Mouse (Mus musculus) induced T-regulatory cell, adult 2 months (primary cell): Measurements from ENCODE around the gene Plpp1.

Experiments used
- DNase-seq: peaks from one replicate; pipeline ENCODE4 v3.0.0-alpha.2; 2012; ENCODE audit warnings: low read depth

The Plpp1 gene

GRCm38 (mm10) chr13:112773991-112774675, 26.5 kb upstream of the Plpp1 start:
- no peak for DNase-seq

GRCm38 (mm10) chr13:112775856-112776255, 24.7 kb upstream of the Plpp1 start:
- DNase-seq: no peak

- no peak for DNase-seq
Observed at GRCm38 (mm10) chr13:112778407-112778806, 22.2 kb upstream of the Plpp1 start.

DNA sequence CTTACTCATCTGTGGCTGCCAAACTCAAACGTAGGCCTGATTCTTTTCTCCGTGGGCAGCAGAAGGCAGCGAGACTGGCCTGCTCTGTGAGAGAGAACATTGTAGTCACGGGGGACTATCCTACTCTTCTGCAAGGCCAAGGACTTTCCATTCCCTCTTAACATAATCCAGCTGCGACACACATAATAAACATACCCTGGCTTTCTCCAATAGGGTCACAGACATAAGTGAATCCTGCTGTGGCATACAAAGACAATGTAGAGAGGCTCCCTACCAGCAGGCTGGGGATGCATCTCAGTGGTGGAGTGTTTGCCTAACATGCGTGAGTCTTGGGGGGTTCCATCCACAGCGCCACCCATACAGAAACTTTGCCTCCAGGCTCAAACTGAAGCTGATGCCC, 15.3 kb upstream of the Plpp1 start:
- peak; percentile 18 for DNase-seq

GRCm38 (mm10) chr13:112786142-112786541, 14.4 kb upstream of the Plpp1 start:
- DNase-seq: no peak

DNA sequence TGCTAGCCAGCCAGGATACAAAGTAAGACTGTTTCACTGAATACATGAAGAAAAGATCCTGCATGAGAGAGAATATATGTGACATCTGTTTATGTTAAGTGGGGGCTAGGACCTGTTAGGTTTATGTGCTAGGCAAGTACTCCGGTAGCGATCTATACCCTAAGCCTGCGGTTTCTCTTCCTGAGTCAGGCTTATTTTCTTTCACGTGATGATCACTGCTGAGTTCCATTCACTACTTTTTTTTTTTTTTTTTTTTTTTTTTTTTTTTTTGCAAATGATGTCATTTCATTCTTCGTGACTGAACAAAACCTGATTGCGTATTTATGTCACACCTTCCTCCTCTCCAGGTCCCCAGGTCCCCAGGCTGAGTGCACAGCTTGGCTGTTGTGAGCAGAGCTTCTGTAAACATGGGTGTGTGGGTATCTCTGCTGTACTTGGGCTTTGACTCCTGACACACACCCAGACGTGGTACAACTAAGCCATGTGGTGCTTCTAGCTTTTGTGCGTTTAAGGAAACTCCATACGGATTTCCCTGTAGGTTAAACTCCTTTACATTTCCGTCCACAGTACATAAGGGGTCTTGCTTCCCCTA, 13.6 kb upstream of the Plpp1 start:
- DNase-seq: no peak

GRCm38 (mm10) chr13:112790774-112791173, 9.8 kb upstream of the Plpp1 start:
- no peak for DNase-seq

- peak; percentile 67 for DNase-seq
Observed at GRCm38 (mm10) chr13:112791906-112792305, 8.7 kb upstream of the Plpp1 start.

DNA sequence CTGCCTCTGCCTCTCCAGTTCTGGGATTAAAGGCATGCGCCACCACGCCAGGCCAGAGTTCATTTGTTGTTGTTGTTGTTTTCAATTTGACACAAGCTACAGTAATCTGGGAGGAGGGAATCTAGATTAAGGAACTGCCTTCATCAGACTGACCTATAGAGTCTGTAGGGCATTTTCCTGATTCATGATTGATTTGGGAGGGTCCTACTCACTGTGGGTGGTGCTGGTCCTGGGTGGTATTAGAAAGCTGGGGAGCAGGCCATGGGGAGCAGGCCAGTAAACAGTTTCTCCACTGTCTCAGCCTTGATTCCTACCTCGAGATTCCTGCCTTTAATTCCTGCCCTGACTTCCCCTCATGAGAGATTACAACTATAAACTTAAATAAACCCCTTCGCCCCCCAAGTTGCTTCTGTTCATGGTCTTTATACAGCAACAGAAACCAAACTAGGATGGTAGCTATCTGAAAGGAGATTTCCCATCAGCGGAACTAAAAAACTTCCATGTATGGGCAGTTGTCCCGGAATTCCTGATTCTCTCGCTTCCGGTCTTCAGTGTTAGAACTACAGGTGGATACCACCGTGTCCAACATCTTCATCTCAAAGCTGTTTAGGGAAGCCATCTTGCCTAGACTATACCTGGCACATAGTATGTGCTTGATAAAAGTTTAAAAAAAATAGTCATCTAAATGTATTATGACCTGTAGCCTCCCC, 2.2 kb upstream of the Plpp1 start:
- DNase-seq: no peak

- no peak for DNase-seq
Observed at GRCm38 (mm10) chr13:112798953-112799305, 1.7 kb upstream of the Plpp1 start.

GRCm38 (mm10) chr13:112799721-112800241, 811 bp upstream of the Plpp1 start:
- DNase-seq: peak; percentile 54

DNA sequence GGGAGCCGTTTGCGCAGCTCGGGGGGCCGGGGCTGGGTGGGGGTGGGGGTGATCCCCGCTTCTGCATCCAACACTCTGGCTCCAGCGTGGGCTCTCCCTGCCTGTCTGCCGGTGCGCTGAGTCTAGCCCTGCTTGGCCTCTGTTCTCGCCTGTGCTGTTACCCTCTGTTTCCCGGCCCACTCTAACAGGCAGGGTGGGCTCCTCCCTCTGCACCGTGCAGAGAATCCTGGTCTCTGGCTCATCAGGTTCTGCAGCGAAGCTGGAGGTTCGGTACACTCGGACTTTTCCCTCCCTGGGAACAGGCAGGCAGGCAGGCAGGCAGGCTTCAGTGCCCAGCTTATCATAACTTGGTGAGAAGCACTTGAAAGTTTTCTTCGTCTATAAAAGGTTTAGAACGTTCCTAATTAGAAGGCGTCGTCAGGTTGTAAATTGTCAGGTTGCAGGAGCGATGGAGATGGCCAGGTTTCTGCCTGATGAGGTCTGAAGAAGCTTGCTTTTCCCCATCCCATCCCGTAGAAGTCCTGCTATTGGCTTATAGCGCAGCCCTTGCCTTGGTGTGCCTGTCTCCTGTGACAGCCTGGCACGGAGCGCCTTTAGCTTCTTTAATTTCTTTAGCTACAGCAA, 901 bp downstream of the Plpp1 start:
- DNase-seq: peak; percentile 42

GRCm38 (mm10) chr13:112803106-112803505, 2.5 kb downstream of the Plpp1 start:
- no peak for DNase-seq

DNA sequence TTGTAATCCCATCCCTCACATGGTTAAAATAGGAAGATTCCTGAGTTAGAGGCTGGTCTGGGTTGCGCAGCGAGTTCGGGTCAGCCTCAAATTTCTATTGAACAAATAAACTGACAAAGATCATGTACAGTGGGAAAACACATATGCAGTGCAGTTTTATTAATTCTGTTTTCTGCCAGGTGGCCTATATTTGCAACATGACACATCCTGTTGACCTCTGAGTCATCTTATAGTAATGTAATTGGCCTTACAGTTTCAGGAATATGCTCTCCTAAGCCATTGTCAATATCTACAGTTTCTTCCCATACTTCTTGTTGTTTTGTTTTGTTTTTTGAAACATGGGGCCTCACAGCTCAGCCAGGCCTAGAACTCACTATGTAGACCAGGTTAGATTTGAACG, 3.1 kb downstream of the Plpp1 start:
- DNase-seq: no peak

- no peak for DNase-seq
Observed at GRCm38 (mm10) chr13:112805529-112805928, 4.9 kb downstream of the Plpp1 start.

DNA sequence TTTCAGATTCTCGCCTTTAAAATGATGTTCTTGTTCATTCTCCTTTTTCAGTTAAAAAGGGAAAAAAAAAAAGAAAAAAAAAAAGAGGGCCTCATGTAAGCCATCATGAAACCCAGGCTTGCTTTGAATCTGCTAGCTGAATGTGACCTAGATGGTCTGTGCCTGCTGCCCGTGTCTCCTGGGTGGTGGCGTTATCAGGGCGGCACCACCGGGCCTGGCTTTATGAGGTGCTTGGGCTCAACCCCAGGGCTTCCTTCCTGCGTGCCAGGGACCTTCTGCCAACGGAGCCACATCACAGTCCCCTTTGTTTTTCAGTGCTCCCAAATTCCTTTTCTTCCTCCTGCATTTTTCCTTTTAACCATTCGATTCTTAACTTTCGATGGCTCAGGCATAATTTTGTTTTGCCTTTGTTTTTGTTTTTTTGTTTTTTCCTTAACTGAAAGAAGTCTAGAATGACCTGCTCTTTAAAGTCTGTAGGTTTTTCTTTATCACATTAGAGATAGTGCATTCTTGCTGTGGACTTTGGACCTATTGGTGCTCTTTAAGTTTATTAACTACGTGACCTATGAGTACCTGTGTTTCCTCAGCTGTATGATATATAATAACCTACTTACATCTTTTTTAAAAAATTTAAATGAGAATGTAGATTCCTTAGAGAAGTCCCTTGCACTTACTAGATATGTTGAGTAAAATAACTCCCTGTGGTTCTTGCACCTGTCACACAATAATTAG, 7.5 kb downstream of the Plpp1 start:
- DNase-seq: no peak

DNA sequence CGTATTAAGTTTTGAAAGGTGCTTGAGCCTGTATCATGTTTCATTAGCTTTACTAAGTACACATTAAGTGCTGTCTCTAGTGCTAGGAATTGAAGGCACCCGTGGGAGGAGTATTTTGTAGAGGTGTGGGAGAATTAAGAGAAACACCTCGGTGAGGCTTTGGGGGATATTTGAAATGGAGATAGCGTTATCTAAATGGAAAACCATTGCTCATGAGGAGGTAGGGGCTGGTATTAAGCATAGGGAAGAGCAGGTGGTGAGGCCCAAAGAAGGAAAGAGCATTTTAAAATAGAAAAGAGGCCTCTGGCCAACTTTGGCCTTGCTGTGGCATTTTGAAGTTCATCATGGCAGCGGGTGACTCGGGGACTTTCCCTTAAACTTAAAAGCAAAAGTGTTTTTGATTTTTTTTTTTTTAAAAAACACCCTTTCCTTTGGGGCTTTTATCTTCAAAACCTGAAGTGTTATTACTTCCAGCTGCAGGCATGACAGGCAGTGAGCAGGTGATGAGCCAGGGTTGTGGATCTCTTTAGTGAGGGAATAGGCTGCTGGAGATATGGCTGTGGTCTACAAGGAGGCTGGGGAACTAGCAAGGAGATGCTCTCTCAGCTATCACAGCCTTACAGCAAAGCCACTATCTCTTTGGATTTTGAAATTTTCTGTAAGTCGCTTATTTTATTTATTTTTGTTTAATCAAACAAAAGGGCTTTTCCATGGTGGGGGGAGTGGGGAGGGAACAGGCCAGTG, 9.1 kb downstream of the Plpp1 start:
- peak; percentile 57 for DNase-seq

GRCm38 (mm10) chr13:112810248-112810645, 9.7 kb downstream of the Plpp1 start:
- no peak for DNase-seq

GRCm38 (mm10) chr13:112810751-112811150, 10.2 kb downstream of the Plpp1 start:
- DNase-seq: no peak

DNA sequence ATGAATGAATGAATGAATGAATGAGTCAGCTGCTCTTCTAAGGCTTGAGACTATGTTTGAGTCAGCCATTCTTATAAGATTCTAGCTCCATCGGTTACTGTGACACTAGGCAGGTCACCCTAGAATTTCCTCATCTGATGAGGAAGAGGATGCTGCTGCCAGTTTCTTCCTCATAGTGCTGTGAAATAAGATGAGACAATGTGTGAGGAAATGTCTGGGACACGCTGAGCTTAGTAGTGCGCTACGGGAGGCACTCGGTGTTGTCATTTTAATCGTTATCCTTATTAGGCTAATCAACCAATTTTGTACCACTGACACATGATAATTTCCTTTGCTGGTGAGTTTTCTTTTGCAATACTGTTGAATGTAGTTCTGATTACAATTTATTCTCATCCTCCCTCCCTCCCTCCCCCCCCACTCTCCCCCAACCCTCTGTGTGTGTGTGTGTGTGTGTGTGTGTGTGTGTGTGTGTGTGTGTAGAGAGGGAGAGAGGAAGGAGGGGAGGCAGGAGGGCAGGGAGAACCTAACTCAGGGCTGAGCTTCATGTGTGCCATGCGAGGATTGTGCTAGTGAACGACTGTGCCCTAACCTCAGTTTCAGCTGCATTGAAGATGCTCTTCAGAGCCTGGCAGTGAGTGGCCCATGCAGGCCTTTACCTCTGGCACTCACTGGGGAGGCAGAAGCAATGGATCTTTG, 11.3 kb downstream of the Plpp1 start:
- no peak for DNase-seq

DNA sequence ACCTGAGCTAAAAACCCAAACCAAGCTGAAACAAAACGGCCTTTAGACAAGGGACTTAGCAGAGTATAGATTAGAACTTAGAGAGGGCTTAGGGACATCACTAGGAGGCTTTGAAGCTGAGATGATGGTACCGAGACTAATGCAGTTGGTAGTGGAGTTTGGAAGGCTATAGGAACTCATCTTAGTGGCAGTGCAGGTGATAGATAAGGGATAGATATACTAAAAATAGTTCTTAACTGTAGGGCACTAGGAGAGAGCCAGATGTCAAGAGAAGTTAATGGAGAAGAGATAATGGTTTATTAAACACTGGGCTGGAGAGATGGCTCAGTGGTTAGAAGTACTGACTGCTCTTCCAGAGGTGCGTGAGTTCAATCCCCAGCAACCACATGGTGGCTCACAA, 15.4 kb downstream of the Plpp1 start:
- no peak for DNase-seq
